Mouse (Mus musculus) cerebellum, adult 2 months (tissue): ENCODE measurements around the gene Tiam1.

Source experiments
- CTCF ChIP-seq: fragments of 200-500 bp; IDR thresholded peaks from 2 replicates; pipeline ENCODE4 v1.5.1; 2011; ENCODE audit warnings: low read depth, mild to moderate bottlenecking, control low read depth, low read length, moderate library complexity, borderline replicate concordance; ENCODE audit not compliant: insufficient read depth
- POLR2A ChIP-seq: fragments of 200-500 bp; IDR thresholded peaks from 2 replicates; pipeline ENCODE4 v1.6.1; 2011; ENCODE audit warnings: low read length, control low read depth, borderline replicate concordance; ENCODE audit not compliant: insufficient read depth

- TF ChIP-seq CTCF (no peak), POLR2A (no peak)
These were observed 169.5 kb downstream of the Tiam1 start for GRCm38 (mm10) chr16:89973814-89974712.
